ENCODE assay signal across 19 mouse cellular contexts in genomic region chr11:43155417-43155816, GRCm38 (mm10). TPM values are rescaled to one million over a fixed set of nuclear protein-coding genes. Genes with fewer than 3 reads are reported as not detected.
"Had no signal": no experiment of that assay in that cellular context is flagged by ENCODE, and none has a peak within 500 bp of the region (broad histone marks: within the 10 kb centered on the region; RNA-seq: fewer than 3 reads in every experiment).

No protein-coding gene starts in this region.

- H3K9ac ChIP-seq: lung, embryonic 14.5 days; midbrain, embryonic 12.5 days; neural tube, embryonic 13.5 days; neural tube, embryonic 15.5 days had no signal

- H3K4me3 ChIP-seq: midbrain, embryonic 10.5 days; midbrain, embryonic 12.5 days; myocyte; neural tube, embryonic 13.5 days; neural tube, embryonic 15.5 days had no signal

- H3K9me3 ChIP-seq: midbrain, embryonic 10.5 days; midbrain, embryonic 12.5 days; neural tube, embryonic 13.5 days; neural tube, embryonic 15.5 days had no signal

- H3K27me3 ChIP-seq: midbrain, embryonic 12.5 days; neural tube, embryonic 13.5 days; neural tube, embryonic 15.5 days had no signal

- DNase-seq: lung, adult 18-20 months; lung, embryonic 14.5 days; lung, postnatal 10 days; lung, postnatal 4 days; midbrain, embryonic 14.5 days; retina, postnatal 1 day; right cerebral cortex, postnatal 14 days; spleen, adult 18-20 months; thymus, adult 2 months; thymus, postnatal 14 days; thymus, postnatal 36 days had no signal

- H3K36me3 ChIP-seq: midbrain, embryonic 10.5 days; midbrain, embryonic 12.5 days; neural tube, embryonic 13.5 days; neural tube, embryonic 15.5 days had no signal

- ATAC-seq: midbrain, embryonic 16.5 days had no signal

- H3K4me2 ChIP-seq: lung, embryonic 14.5 days; midbrain, embryonic 12.5 days; neural tube, embryonic 13.5 days; neural tube, embryonic 15.5 days had no signal

- H3K27ac ChIP-seq: midbrain, embryonic 10.5 days; midbrain, embryonic 12.5 days; neural tube, embryonic 13.5 days; neural tube, embryonic 15.5 days had no signal

- H3K4me1 ChIP-seq: midbrain, embryonic 10.5 days; midbrain, embryonic 12.5 days; neural tube, embryonic 13.5 days had no signal

RNA-seq across cellular contexts. Expression of gene Atp10b, which starts 5.7 kb away (rescaled TPM):
- total RNA-seq: megakaryocyte, adult 5-6 weeks; megakaryocyte-erythroid progenitor cell, adult 5-6 weeks had no signal
